Mouse (Mus musculus): ENCODE measurements around the gene Rtel1. TPM values are rescaled to one million over a fixed set of nuclear protein-coding genes. Genes with fewer than 3 reads are reported as not detected.

Rtel1 gene
- total and polyA plus RNA-seq, 2 experiments from 2014 or later, result 20.6 to 64.4 TPM

- H3K27me3 ChIP-seq (ENCODE audit: insufficient read depth, low read length), result no peaks in the 10 kb centered on the region
- WGBS, result 82% methylated on average over 5 of the region's 5 CpGs
- no peak overlapping the region for H3K4me2 ChIP-seq (ENCODE audit: low read depth)
- TF ChIP-seq CTCF (IDR thresholded peaks at IDR 0.05; ENCODE audit: low read depth), result no peak
- no peaks in the 10 kb centered on the region for H3K9me3 ChIP-seq (ENCODE audit: low read length)
- peaks cover 36% of the 10 kb centered on the region for H3K36me3 ChIP-seq (ENCODE audit: insufficient read depth)
- 0 out of 2 replicates have a peak, but pooled peaks cover 3% of the 10 kb centered on the region for H3K4me1 ChIP-seq (ENCODE audit: insufficient read depth)
- no peak overlapping the region for H3K27ac ChIP-seq (ENCODE audit: low read depth, low read length)
- no peak for ATAC-seq
- no peak for DNase-seq
- no peak overlapping the region for H3K9ac ChIP-seq
- H3K4me3 ChIP-seq (ENCODE audit: low read depth, low read length), result no peak overlapping the region
These were observed 2.6 kb downstream of the Rtel1 start for GRCm38 (mm10) chr2:181322136-181322535.

- Histone ChIP-seq H3K27ac (ENCODE audit: low read depth, low read length) (no peak overlapping the region), H3K36me3 (ENCODE audit: insufficient read depth) (peaks cover 68% of the 10 kb centered on the region), H3K9ac (no peak overlapping the region), H3K4me1 (ENCODE audit: insufficient read depth) (no peaks in the 10 kb centered on the region), H3K27me3 (ENCODE audit: insufficient read depth, low read length) (no peaks in the 10 kb centered on the region), H3K4me2 (ENCODE audit: low read depth) (no peak overlapping the region), H3K4me3 (ENCODE audit: low read depth, low read length) (no peak overlapping the region), H3K9me3 (ENCODE audit: low read length) (no peaks in the 10 kb centered on the region)
- WGBS, result 98% methylated on average over 2 of the region's 2 CpGs
- ATAC-seq (no peak), DNase-seq (no peak)
- TF ChIP-seq CTCF (IDR thresholded peaks at IDR 0.05; ENCODE audit: low read depth), result no peak
These were observed 6.6 kb downstream of the Rtel1 start for GRCm38 (mm10) chr2:181326098-181326497.

- Histone ChIP-seq H3K36me3 (ENCODE audit: insufficient read depth) (peaks cover 57% of the 10 kb centered on the region), H3K4me1 (ENCODE audit: insufficient read depth) (no peaks in the 10 kb centered on the region)
- no peak for ATAC-seq
These were observed 13.0 kb downstream of the Rtel1 start for GRCm38 (mm10) chr2:181332542-181332941.

GRCm38 (mm10) chr2:181334023-181334422, 14.5 kb downstream of the Rtel1 start:
- ATAC-seq, result peak; percentile 91
- H3K27ac ChIP-seq (ENCODE audit: low read depth, low read length), result no peak overlapping the region
- peak; percentile 77 for TF ChIP-seq CTCF (IDR thresholded peaks at IDR 0.05; ENCODE audit: low read depth)
- H3K4me3 ChIP-seq (ENCODE audit: low read depth, low read length), result no peak overlapping the region
- 56% methylated on average over 3 of the region's 3 CpGs for WGBS
- H3K9ac ChIP-seq, result no peak overlapping the region
- H3K4me2 ChIP-seq (ENCODE audit: low read depth), result no peak overlapping the region
- no peaks in the 10 kb centered on the region for H3K4me1 ChIP-seq (ENCODE audit: insufficient read depth)
- H3K36me3 ChIP-seq (ENCODE audit: insufficient read depth), result peaks cover 54% of the 10 kb centered on the region
- no peaks in the 10 kb centered on the region for H3K27me3 ChIP-seq (ENCODE audit: insufficient read depth, low read length)
- DNase-seq, result peak; percentile 79
- H3K9me3 ChIP-seq (ENCODE audit: low read length), result no peaks in the 10 kb centered on the region

More at GRCm38 (mm10) chr2:181332542-181332941, 13.0 kb downstream of the Rtel1 start:
- Histone ChIP-seq H3K4me2 (ENCODE audit: low read depth) (no peak overlapping the region), H3K9ac (no peak overlapping the region), H3K27me3 (ENCODE audit: insufficient read depth, low read length) (no peaks in the 10 kb centered on the region), H3K4me3 (ENCODE audit: low read depth, low read length) (no peak overlapping the region), H3K27ac (ENCODE audit: low read depth, low read length) (no peak overlapping the region), H3K9me3 (ENCODE audit: low read length) (no peaks in the 10 kb centered on the region)
- no peak for TF ChIP-seq CTCF (IDR thresholded peaks at IDR 0.05; ENCODE audit: low read depth)
- DNase-seq, result no peak

GRCm38 (mm10) chr2:181340426-181340825, 20.9 kb downstream of the Rtel1 start:
- H3K9ac ChIP-seq, result no peak overlapping the region
- ATAC-seq (no peak), DNase-seq (no peak)
- peaks cover 50% of the 10 kb centered on the region for H3K36me3 ChIP-seq (ENCODE audit: insufficient read depth)
- WGBS, result 80% methylated on average over 4 of the region's 4 CpGs
- TF ChIP-seq CTCF (IDR thresholded peaks at IDR 0.05; ENCODE audit: low read depth), result no peak
- H3K4me1 ChIP-seq (ENCODE audit: insufficient read depth), result no peaks in the 10 kb centered on the region
- H3K4me3 ChIP-seq (ENCODE audit: low read depth, low read length), result no peak overlapping the region
- H3K4me2 ChIP-seq (ENCODE audit: low read depth), result no peak overlapping the region
- H3K9me3 ChIP-seq (ENCODE audit: low read length), result no peaks in the 10 kb centered on the region
- no peak overlapping the region for H3K27ac ChIP-seq (ENCODE audit: low read depth, low read length)
- no peaks in the 10 kb centered on the region for H3K27me3 ChIP-seq (ENCODE audit: insufficient read depth, low read length)

GRCm38 (mm10) chr2:181342766-181343165, 23.2 kb downstream of the Rtel1 start:
- Histone ChIP-seq H3K4me3 (ENCODE audit: low read depth, low read length) (no peak overlapping the region), H3K4me2 (ENCODE audit: low read depth) (no peak overlapping the region), H3K9ac (no peak overlapping the region), H3K27ac (ENCODE audit: low read depth, low read length) (no peak overlapping the region), H3K27me3 (ENCODE audit: insufficient read depth, low read length) (no peaks in the 10 kb centered on the region), H3K9me3 (ENCODE audit: low read length) (no peaks in the 10 kb centered on the region), H3K36me3 (ENCODE audit: insufficient read depth) (peaks cover 58% of the 10 kb centered on the region), H3K4me1 (ENCODE audit: insufficient read depth) (no peaks in the 10 kb centered on the region)
- TF ChIP-seq CTCF (IDR thresholded peaks at IDR 0.05; ENCODE audit: low read depth), result no peak
- ATAC-seq (no peak), DNase-seq (no peak)
- WGBS, result 94% methylated on average over 6 of the region's 6 CpGs

GRCm38 (mm10) chr2:181356780-181357179, 37.2 kb downstream of the Rtel1 start:
- TF ChIP-seq CTCF (IDR thresholded peaks at IDR 0.05; ENCODE audit: low read depth), result no peak
- Histone ChIP-seq H3K4me3 (ENCODE audit: low read depth, low read length) (no peak overlapping the region), H3K4me1 (ENCODE audit: insufficient read depth) (no peaks in the 10 kb centered on the region), H3K4me2 (ENCODE audit: low read depth) (no peak overlapping the region), H3K9ac (no peak overlapping the region), H3K27ac (ENCODE audit: low read depth, low read length) (no peak overlapping the region), H3K9me3 (ENCODE audit: low read length) (no peaks in the 10 kb centered on the region), H3K36me3 (ENCODE audit: insufficient read depth) (peaks cover 74% of the 10 kb centered on the region), H3K27me3 (ENCODE audit: insufficient read depth, low read length) (no peaks in the 10 kb centered on the region)
- no peak for DNase-seq
- no peak for ATAC-seq
- 87% methylated on average over 3 of the region's 3 CpGs for WGBS
